Mouse (Mus musculus) heart, postnatal 10 days (tissue): ENCODE results near the gene Uchl4. TPM values are rescaled to one million over a fixed set of nuclear protein-coding genes. Genes with fewer than 3 reads are reported as not detected.
"Not testable (repeated sequence)": the region's sequence is repeated elsewhere in the genome, so short reads cannot be mapped to it uniquely, and the experiment has no call there.

Source experiments
- DNase-seq, 2 experiments: peaks; one replicate each; pipeline ENCODE4 v3.0.0; 2021
- intact Hi-C: fragments of 180-260 bp; cut with DNase I; formaldehyde crosslinking; loops from one replicate; pipeline ENCODE4 v1.15.1; 2025
- microRNA-seq, 2 experiments: library from miRNA; unstranded; fragments of <30 nt; microRNA quantifications; one replicate each; pipeline ENCODE4 v1.2.0; 2022
- total RNA-seq, 2 experiments: library from RNA; stranded (reverse); gene quantifications; 2 replicates each; pipeline ENCODE4 v1.2.3; 2021

Uchl4 gene
- total RNA-seq, 2 experiments from 2014 or later = 2.1 to 2.2 TPM

DNA sequence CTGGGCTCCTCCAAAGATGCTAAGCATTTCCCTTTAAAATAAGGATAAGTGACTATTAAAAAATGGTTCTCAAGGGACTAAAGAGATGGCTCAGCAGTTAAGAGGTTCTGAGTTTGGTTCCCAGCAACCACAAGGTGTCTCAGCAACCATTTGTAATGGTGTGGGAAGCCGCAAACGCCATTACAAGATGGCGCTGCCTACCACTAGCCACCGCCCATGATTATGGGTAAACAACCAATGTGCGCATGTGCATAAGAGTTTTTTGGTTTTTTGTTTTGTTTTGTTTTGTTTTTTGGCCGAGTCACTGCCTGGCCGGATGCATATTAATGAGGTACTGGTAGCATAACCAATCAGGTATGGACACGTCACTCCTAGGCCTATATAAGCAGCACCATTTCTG lies 33.8 kb downstream of the Uchl4 start:
- intact Hi-C loops = not testable (repeated sequence)

GRCm38 (mm10) chr9:64271249-64271648 lies 36.2 kb downstream of the Uchl4 start:
- intact Hi-C loops = loop anchor here (10.0 kb wide), 1 partner anchor 694 kb away; the partner anchor contains the start of gene Ints14
- no peak for DNase-seq

More for the DNA sequence above, 33.8 kb downstream of the Uchl4 start:
- not testable (repeated sequence) for DNase-seq

GRCm38 (mm10) chr9:64272611-64273010 lies 37.6 kb downstream of the Uchl4 start:
- intact Hi-C loops = loop anchor here (1.0 to 10.0 kb wide), 2 partner anchors 134 to 692 kb away; partner anchors contain the start of gene Ints14
- DNase-seq = peak; percentile 63 to 76

- DNase-seq = no peak
Observed at GRCm38 (mm10) chr9:64273757-64274156, 38.8 kb downstream of the Uchl4 start.

DNA sequence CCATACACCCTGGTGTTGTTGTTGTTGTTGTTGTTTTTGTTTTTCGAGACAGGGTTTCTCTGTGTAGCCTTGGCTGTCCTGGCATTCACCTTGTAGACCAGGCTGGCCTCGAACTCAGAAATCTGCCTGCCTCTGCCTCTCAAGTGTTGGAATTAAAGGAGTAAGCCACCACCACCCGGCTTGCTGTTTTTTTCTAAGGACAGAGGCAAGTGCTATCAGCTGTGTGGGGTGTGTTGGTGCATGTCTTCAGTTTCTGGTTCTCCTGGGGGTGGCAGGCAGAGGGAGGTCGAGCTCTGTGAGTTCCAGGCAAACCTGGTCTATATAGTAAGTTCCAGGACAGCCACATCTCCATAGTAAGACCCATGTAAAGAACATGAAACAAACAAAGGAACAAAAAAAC lies 39.3 kb downstream of the Uchl4 start:
- no peak for DNase-seq
- intact Hi-C loops = loop anchor here (10.0 kb wide), 1 partner anchor 691 kb away; the partner anchor contains the start of gene Ints14

More at GRCm38 (mm10) chr9:64273757-64274156, 38.8 kb downstream of the Uchl4 start:
- intact Hi-C loops = loop anchor here (10.0 kb wide), 1 partner anchor 691 kb away; the partner anchor contains the start of gene Ints14

DNA sequence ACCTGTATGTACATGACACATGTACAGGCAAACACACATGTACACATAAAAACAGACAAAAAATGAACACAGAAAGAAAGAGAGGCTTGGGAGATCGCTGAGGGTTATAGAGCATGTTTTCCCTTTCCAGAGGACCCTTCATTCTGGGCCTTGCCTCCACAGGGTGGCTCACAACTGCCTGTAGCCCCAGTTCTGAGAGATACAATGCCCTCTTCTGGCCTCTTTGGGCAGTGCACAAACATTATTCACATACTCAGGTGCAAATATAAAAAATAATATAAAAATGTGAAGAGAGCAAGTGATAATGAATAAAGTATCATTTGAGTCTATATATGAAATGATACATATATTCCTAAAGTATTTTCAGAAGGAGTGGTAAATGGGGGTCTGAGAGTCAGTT lies 39.9 kb downstream of the Uchl4 start:
- intact Hi-C loops = loop anchor here (10.0 kb wide), 1 partner anchor 690 kb away; the partner anchor contains the start of gene Ints14
- peak in 1 of 2 experiments; percentile 15 for DNase-seq

- DNase-seq = peak; percentile 66 to 84
- intact Hi-C loops = loop anchor here (10.0 kb wide), 1 partner anchor 687 kb away; the partner anchor contains the start of gene Ints14
Observed at GRCm38 (mm10) chr9:64277706-64278105, 42.7 kb downstream of the Uchl4 start.

DNA sequence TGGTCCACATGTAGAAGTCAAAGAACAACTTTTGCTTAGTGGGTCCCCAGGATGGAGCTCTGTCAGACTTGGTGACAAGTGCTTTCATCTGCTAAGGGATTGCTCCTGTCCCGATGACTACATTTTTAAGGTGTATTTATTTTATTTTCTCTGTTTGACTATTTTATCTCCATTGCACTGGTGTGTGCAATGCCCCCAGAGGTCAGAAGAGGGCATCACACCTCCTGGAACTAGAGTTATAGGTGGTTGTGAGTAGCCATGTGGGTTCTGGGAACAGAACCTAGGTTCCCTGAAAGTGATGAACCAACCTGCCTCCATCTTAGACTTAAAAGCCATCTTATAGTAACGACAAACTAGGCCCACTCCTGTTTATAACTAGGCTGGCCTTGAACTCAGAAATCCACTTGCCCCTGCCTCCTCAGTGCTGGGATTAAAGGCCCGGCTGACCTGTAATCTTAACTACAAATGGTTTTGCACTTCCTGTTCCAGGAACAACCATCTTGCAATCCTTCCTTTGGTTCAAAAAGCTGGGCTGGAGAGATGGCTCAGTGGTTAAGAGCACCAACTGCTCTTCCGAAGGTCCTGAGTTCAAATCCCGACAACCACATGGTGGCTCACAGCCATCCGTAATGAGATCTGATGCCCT lies 43.8 kb downstream of the Uchl4 start:
- intact Hi-C loops = loop anchor here (10.0 kb wide), 1 partner anchor 686 kb away; the partner anchor contains the start of gene Ints14
- DNase-seq = no peak

- peak; percentile 97 for DNase-seq
- intact Hi-C loops = loop anchor here (5.0 kb wide), 1 partner anchor 56 kb away; no protein-coding TSS in a partner anchor
Observed at GRCm38 (mm10) chr9:64281105-64281780, 46.2 kb downstream of the Uchl4 start, which contains the start of gene Tipin. Gene Tipin (plus strand): TSS chr9:64281581.

- intact Hi-C loops = loop anchor here (5.0 kb wide), 1 partner anchor 56 kb away; no protein-coding TSS in a partner anchor
Observed at GRCm38 (mm10) chr9:64281781-64282178, 46.8 kb downstream of the Uchl4 start.

DNA sequence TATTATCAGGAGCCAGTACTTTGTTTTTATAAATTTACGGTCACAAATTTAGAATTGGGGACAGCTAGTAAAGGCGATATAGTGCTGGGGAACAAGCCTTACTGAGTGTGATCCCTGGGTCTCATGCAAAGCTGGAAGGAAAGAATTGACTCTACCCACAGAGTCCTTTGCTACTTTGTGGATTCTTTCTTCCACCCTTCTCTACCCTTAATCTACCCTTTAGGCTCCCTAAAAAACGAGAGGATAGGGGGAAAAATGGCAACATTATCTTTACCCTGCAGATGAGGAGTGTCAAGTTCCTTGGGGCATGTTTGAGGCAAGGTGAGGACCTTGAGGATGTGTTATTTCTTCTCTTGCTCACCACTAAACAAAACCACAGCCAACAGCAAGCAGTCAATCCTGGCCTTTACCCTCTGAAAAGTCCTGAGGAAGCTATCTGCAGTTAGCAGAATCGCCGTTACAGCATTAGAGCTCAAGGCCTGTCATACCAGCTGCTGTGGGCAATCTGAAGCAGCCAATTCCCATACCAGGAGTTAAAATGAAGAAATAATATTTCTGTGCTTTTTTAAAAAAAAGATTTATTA lies 47.5 kb downstream of the Uchl4 start:
- DNase-seq = no peak
- intact Hi-C loops = loop anchor here (5.0 kb wide), 1 partner anchor 55 kb away; no protein-coding TSS in a partner anchor

More at GRCm38 (mm10) chr9:64281781-64282178, 46.8 kb downstream of the Uchl4 start:
- no peak for DNase-seq

Small RNA genes within 50 kb of the gene (microRNA-seq; reads per million reads assigned to microRNA genes)
- 0 reads per million in 2 experiments for gene Gm24106

Other genes with a start within 250 kb of the Uchl4 start
- 10 to 100 TPM; 16.1 to 19.4 TPM for gene Smad6, start 213.1 kb upstream of the Uchl4 start, total RNA-seq
- under 1 TPM in 1 of 2 experiments, not detected in 1; 0.26 TPM for gene Lctl, start 118.1 kb upstream of the Uchl4 start, total RNA-seq
- 1 to 10 TPM; 5.8 to 8.1 TPM for gene Zwilch, start 62.1 kb upstream of the Uchl4 start, total RNA-seq
- gene Rpl4, start 61.8 kb upstream of the Uchl4 start, total RNA-seq = 100 to 1,000 TPM; 625 to 646 TPM
- 10 to 100 TPM; 19.9 to 24.2 TPM for gene Snapc5, start 55.9 kb upstream of the Uchl4 start, total RNA-seq
- 10 to 100 TPM; 59.6 to 65.1 TPM for gene Map2k1, start 18.4 kb downstream of the Uchl4 start, total RNA-seq
- 10 to 100 TPM; 26.6 to 28.9 TPM for gene Tipin, start 46.4 kb downstream of the Uchl4 start, total RNA-seq
- 10 to 100 TPM; 17.4 to 21.3 TPM for gene Dis3l, start 106.1 kb downstream of the Uchl4 start, total RNA-seq
- gene Megf11, start 150.4 kb downstream of the Uchl4 start, total RNA-seq = 1 to 10 TPM; 3.3 to 4.2 TPM